Mouse (Mus musculus) lung, embryonic 14.5 days (tissue): Measurements from ENCODE around the gene Sinhcaf. TPM values are rescaled to one million over a fixed set of nuclear protein-coding genes. Genes with fewer than 3 reads are reported as not detected.

ENCODE experiments used
- ATAC-seq: fragments of 200-750 bp; cut with Nextera tagmentation; 2 replicates; pipeline ENCODE4 v1.8.0; 2017; ENCODE audit warnings: mild to moderate bottlenecking, moderate TSS enrichment, moderate library complexity; ENCODE audit not compliant: insufficient read depth
- DNase-seq: peaks from one replicate; pipeline ENCODE4 v3.0.0-alpha.2; 2015
- H3K27ac ChIP-seq: fragments of 300-500 bp; sonication (generic); 2 replicates; pipeline ENCODE4 v1.5.1; 2014; ENCODE audit warnings: low read depth, mild to moderate bottlenecking, moderate library complexity
- H3K27me3 ChIP-seq: fragments of 300-500 bp; sonication (generic); 2 replicates; pipeline ENCODE4 v1.6.1; 2014; ENCODE audit warnings: low read length, control low read depth; ENCODE audit not compliant: insufficient read depth
- H3K36me3 ChIP-seq: fragments of 300-500 bp; sonication (generic); 2 replicates; pipeline ENCODE4 v1.6.1; 2014; ENCODE audit warnings: control low read depth; ENCODE audit not compliant: insufficient read depth
- H3K4me1 ChIP-seq: fragments of 300-500 bp; sonication (generic); 2 replicates; pipeline ENCODE4 v1.6.1; 2014; ENCODE audit warnings: antibody characterized with exemption, control low read depth; ENCODE audit not compliant: insufficient read depth
- H3K4me2 ChIP-seq: fragments of 300-500 bp; sonication (generic); 2 replicates; pipeline ENCODE4 v1.6.1; 2014; ENCODE audit warnings: mild to moderate bottlenecking
- H3K4me3 ChIP-seq: fragments of 300-500 bp; sonication (generic); 2 replicates; pipeline ENCODE4 v1.5.1; 2014; ENCODE audit warnings: low read depth, low read length
- H3K9ac ChIP-seq: fragments of 300-500 bp; sonication (generic); 2 replicates; pipeline ENCODE4 v1.6.1; 2014
- H3K9me3 ChIP-seq: fragments of 300-500 bp; sonication (generic); 2 replicates; pipeline ENCODE4 v1.6.1; 2016; ENCODE audit warnings: low read depth, low read length, control low read depth
- CTCF ChIP-seq: IDR thresholded peaks from 2 replicates; pipeline ENCODE4 v1.5.1; 2016; ENCODE audit warnings: antibody characterized with exemption, low read depth
- WGBS: fragments of 180-500 bp; shearing (Covaris S2); extraction: QIAGEN DNeasy Blood & Tissue Kit; methylation state at CpG from one replicate; pipeline ENCODE4 v1.1.7; 2014; 5-methylcytosine and 5-hydroxymethylcytosine counted together
- polyA plus RNA-seq: library from polyadenylated mRNA; unstranded; fragments of >200 nt; fragmentation: Nextera tagmentation; extraction: Ambion mirVana; gene quantifications from 2 replicates; pipeline ENCODE4 v1.2.1, GENCODE M21; 2014

The Sinhcaf gene
- polyA plus RNA-seq, 1 experiment from 2014 or later: 150 TPM

GRCm38 (mm10) chr6:148959540-148960238 lies 13.4 kb upstream of the Sinhcaf start:
- no peak for TF ChIP-seq CTCF
- 0 out of 2 replicates have a peak, but pooled peaks cover 3% of the 10 kb centered on the region for H3K4me1 ChIP-seq
- ATAC-seq (no peak), DNase-seq (no peak)
- no peaks in the 10 kb centered on the region for H3K27me3 ChIP-seq
- H3K9me3 ChIP-seq: no peaks in the 10 kb centered on the region
- no peak overlapping the region for H3K9ac ChIP-seq
- no peak overlapping the region for H3K4me3 ChIP-seq
- H3K4me2 ChIP-seq: no peak overlapping the region
- 41% methylated on average over 4 of the region's 4 CpGs for WGBS
- H3K36me3 ChIP-seq: no peaks in the 10 kb centered on the region
- no peak overlapping the region for H3K27ac ChIP-seq

- H3K4me3 ChIP-seq: no peak overlapping the region
- TF ChIP-seq CTCF: 0 out of 2 replicates have a peak, but pooled peaks have one; percentile 11
- no peak overlapping the region for H3K4me2 ChIP-seq
- no peak overlapping the region for H3K27ac ChIP-seq
- 0 out of 2 replicates have a peak, but pooled peaks cover 3% of the 10 kb centered on the region for H3K4me1 ChIP-seq
- H3K9ac ChIP-seq: no peak overlapping the region
- WGBS: 82% methylated on average over 1 of the region's 1 CpGs
- ATAC-seq: no peak
- no peak for DNase-seq
- no peaks in the 10 kb centered on the region for H3K36me3 ChIP-seq
- no peaks in the 10 kb centered on the region for H3K27me3 ChIP-seq
- H3K9me3 ChIP-seq: no peaks in the 10 kb centered on the region
Observed at GRCm38 (mm10) chr6:148958712-148959111, 12.4 kb upstream of the Sinhcaf start.

DNA sequence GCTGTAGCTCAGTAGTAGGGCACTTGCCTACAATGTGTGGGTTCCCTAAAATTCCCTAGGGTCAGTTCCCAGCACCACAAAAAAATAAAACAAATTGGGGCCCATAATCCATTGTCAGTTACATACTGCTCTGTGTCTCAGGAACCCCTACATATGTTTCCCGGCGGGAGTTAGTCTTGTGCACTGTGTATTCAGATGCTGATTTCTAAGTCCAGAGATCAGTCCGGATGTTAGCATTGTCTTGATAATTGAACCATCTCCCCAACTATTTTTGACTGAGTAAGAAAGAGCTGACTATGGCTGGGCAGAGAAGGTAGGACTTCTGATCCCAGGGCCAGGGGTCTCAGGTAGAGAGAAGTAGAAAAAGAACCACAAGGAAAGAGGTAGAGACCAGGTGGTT lies 10.8 kb upstream of the Sinhcaf start:
- no peak overlapping the region for H3K27ac ChIP-seq
- H3K4me3 ChIP-seq: no peak overlapping the region
- H3K4me2 ChIP-seq: no peak overlapping the region
- WGBS: 91% methylated on average over 3 of the region's 3 CpGs
- ATAC-seq (no peak), DNase-seq (no peak)
- no peaks in the 10 kb centered on the region for H3K36me3 ChIP-seq
- H3K9me3 ChIP-seq: no peaks in the 10 kb centered on the region
- no peaks in the 10 kb centered on the region for H3K27me3 ChIP-seq
- TF ChIP-seq CTCF: no peak
- H3K9ac ChIP-seq: no peak overlapping the region
- H3K4me1 ChIP-seq: 0 out of 2 replicates have a peak, but pooled peaks cover 3% of the 10 kb centered on the region

DNA sequence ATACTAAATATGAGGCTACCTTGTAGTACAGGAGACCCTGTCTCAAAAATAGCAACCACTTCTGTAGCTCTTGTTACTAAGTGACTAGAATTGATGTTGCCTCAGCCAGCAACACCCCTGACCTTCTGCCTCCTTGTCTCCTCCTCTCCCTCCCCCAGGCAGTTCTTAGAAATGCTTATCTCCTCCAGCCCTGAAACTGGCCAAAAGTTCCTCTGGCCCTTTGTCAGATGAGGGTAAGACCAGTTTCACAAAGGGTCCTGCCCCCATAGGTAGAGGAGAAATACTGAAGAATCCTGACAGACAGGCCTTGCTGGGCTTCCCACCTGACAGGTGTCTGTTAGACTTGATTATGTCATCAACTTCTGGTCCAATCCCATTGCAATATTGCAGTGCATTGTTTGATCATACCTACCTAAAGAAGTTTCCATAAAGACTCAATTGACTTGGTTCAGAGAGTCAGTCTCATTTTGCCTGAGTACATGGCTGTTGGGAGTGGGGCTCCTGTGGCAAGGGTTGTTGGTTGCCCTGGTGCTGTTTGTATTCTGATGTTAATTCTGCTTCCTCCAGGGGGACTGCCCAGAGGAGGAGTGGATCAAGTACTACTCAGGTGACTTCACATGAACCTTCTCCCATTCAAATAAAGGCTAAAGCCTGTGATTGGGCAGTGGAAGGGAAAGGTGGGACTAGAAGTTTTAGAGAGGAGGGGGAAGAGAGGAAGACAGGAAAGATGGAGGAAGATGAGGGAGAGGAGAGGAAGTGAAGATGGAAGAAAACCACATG lies 9.6 kb upstream of the Sinhcaf start:
- Histone ChIP-seq H3K4me1 (0 out of 2 replicates have a peak, but pooled peaks cover 3% of the 10 kb centered on the region), H3K9me3 (no peaks in the 10 kb centered on the region), H3K9ac (no peak overlapping the region), H3K4me2 (no peak overlapping the region), H3K36me3 (no peaks in the 10 kb centered on the region), H3K4me3 (no peak overlapping the region), H3K27me3 (no peaks in the 10 kb centered on the region), H3K27ac (no peak overlapping the region)
- no peak for TF ChIP-seq CTCF
- DNase-seq: no peak
- no peak for ATAC-seq

DNA sequence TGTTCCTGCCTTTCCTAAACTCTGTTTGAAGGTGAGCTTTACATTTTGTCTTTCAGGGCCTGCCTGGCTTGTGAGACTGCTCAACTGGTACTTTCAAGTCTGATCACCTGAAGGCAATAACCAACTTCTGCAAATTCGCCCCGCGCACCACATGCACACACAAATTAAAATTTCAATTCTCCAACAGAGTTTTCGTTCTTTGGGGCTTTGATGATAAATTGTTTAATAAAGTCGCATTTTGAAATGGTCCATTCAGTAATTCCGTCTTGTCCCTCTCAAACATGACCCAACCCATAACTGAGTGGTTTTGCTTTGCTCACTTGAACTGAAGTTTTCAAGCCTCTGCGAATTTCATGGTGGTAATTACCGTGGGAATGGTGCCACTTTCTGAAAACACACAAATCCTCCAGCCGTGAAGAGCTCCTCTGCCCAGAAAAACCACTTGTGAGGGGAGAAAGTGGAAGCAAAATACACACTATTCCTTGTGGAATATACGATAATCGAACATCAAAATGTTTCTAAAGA lies 676 bp upstream of the Sinhcaf start:
- H3K27me3 ChIP-seq: no peaks in the 10 kb centered on the region
- H3K4me2 ChIP-seq: peak overlapping the region; percentile 71
- DNase-seq (no peak), ATAC-seq (peak; percentile 1; the same call in 1 of the 2 replicates)
- peak overlapping the region; percentile 94 for H3K4me3 ChIP-seq
- H3K9ac ChIP-seq: peak overlapping the region; percentile 97
- 30% methylated on average over 11 of the region's 11 CpGs for WGBS
- TF ChIP-seq CTCF: no peak
- H3K36me3 ChIP-seq: peaks cover 6% of the 10 kb centered on the region
- H3K9me3 ChIP-seq: no peaks in the 10 kb centered on the region
- 0 out of 2 replicates have a peak, but pooled peaks cover 2% of the 10 kb centered on the region for H3K4me1 ChIP-seq
- H3K27ac ChIP-seq: peak overlapping the region; percentile 97

DNA sequence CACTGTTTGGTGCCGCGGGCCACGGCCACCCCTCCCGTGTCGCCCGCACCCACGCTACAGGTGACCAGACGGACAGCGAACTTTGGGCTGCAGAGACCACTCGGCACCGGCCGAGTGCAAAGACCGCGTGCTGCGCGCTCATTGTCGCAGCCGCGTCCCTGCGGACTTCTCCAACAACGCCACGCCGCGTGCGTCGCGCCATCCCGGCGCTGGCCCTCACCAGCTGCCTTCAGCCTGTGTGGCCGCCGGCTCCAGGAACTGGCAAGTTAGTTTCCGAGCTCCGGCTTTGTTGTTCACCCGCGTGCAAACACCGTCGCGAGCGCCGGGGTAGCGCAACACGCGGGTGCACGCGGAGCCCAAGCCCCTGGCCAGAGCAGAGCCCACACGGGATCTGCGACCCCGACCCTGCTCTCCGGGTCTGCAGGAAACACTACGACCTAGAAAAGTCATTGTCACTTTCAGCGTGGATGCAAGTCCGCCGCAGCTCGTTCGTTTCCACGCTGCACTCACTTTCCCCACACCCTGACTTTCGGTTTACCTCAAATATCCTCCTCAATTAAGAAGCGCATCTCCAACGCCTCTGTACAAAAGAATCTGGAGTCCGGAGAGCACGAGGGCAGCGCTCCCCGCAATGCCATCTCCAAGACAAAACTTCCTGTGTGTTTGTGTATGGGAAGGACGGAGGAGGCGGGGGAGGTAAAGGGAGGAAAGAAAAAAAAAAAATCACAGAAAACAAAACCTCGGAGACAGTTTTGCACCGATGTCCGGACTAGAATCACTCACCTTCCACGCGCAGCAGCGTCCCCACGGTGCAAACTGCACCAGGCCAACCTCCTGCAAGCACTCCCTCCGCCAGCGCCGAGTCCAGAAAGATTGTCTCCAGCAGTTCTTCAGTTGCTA lies 508 bp downstream of the Sinhcaf start:
- H3K4me2 ChIP-seq: peak overlapping the region; percentile 71
- H3K27me3 ChIP-seq: no peaks in the 10 kb centered on the region
- peaks cover 6% of the 10 kb centered on the region for H3K36me3 ChIP-seq
- H3K4me1 ChIP-seq: 0 out of 2 replicates have a peak, but pooled peaks cover 2% of the 10 kb centered on the region
- peak overlapping the region; percentile 97 for H3K27ac ChIP-seq
- under 1% methylated on average over 72 of the region's 75 CpGs for WGBS
- no peak for TF ChIP-seq CTCF
- DNase-seq (peak; percentile 71), ATAC-seq (peak; percentile 35)
- peak overlapping the region; percentile 94 for H3K4me3 ChIP-seq
- peak overlapping the region; percentile 97 for H3K9ac ChIP-seq
- no peaks in the 10 kb centered on the region for H3K9me3 ChIP-seq
